Mouse (Mus musculus) left cerebral cortex, postnatal 36 days (tissue): Measurements from ENCODE around the gene Mfn1. TPM values are rescaled to one million over a fixed set of nuclear protein-coding genes. Genes with fewer than 3 reads are reported as not detected.
A peak's percentile ranks its signal among the peaks of the same experiment; 100 is the strongest.

ENCODE experiments used
- DNase-seq, 2 experiments: peaks; one replicate each; pipeline ENCODE4 v3.0.0; 2021 to 2022; ENCODE audit warnings: low spot score in 2 of 2, mixed read lengths in 1 of 2
- intact Hi-C: fragments of 180-260 bp; cut with DNase I; formaldehyde crosslinking; loops from one replicate; pipeline ENCODE4 v1.15.1; 2025
- total RNA-seq, 2 experiments: library from RNA; stranded (reverse); gene quantifications; 2 replicates each; pipeline ENCODE4 v1.2.3; 2021

The Mfn1 gene
- total RNA-seq, 2 experiments from 2014 or later: 96.7 to 124 TPM

DNA sequence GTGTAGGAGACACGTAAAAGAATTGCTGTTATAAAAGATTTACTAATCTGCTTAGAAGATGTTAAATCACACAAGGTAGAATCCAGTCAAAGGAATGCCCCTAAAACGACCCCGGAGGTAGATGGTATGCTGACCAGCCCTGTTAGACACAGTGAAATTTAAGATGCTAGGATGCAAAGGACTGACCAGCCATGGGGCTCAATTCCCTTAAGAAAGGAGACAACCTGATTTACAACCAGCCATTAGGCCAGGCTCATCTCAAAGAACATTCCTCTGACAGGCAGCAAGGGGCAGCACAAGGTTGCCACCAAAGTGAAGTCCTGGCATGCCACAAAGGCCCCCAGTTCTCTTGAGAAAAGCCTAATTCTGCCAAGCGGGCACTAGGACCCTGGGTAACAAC, 65.8 kb downstream of the Mfn1 start:
- no peak for DNase-seq
- intact Hi-C loops: no loop called here

DNA sequence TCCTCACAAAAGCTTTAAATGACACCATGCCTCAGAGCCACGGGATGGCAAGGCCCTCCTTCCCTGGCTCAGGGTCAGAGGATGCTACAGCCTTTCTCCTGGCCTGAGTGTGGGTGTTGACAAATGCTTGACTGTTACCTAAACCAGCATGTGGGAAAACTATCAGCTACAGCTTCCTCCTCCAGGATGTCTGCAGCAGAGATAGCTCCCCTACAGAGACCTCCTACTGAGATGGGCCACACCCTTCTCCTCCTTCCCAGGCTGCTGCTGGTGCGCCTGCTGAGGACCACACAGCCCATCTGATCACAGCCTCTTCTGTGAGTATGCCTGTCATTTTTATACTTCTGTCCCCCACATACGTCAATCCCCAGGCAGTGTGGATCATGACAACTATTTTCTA, 70.1 kb downstream of the Mfn1 start:
- no peak for DNase-seq
- intact Hi-C loops: no loop called here

DNA sequence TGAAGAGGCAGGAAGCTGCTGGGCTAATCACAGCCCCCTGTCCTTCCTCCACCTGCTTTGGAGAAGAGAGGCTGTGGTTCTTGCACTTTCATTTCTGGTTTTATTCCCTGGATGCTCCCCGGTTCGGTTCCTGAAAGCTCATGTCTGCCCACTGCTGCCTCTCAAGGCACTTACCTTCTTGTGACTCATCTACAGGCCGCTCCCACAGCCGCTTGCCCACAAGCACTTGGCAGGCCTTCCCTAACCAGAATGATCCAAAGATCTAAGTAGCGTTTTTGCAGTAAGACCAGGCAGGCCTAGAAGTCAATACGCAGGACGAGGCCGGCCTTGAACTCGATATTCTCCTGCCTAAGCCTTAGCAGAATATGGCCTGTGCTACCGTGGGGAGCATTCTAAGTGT, 71.8 kb downstream of the Mfn1 start:
- intact Hi-C loops: no loop called here

DNA sequence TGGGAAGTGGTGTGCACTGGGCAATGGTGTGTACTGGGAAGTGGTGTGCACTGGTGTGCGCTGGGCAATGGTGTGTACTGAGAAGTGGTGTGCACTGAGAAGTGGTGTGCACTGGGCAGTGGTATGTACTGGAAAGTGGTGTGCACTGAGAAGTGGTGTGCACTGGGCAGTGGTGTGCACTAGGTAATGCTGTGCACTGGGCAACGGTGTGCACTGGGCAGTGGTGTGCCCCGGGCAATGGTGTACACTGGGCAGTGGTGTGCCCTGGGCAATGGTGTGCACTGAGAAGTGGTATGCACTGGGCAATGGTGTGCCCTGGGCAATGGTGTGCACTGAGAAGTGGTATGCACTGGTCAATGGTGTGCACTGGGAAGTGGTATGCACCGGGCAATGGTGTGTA, 80.0 kb downstream of the Mfn1 start:
- DNase-seq: no peak
- intact Hi-C loops: no loop called here

More for the DNA sequence above, 71.8 kb downstream of the Mfn1 start:
- no peak for DNase-seq

DNA sequence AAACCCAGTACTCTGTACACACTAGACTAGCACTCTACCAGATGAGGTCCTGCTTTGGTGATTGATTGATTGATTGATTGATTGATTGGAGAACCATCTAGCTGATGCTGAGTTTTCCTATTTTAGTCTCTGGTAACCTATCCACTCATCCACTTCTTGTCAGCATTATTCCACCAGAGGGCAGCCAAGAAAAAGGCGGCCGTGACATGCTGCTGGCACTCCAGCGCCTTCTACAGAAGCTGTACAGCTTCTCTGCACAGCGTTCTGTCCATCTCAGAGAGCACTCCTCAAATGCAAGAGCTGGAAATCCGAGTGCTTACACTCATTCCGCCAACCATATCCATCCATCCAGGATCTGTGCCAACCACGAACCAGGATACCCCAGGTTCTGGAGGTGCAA, 81.3 kb downstream of the Mfn1 start:
- intact Hi-C loops: loop anchor here (1.0 kb wide), 1 partner anchor 88 kb away; no protein-coding TSS in a partner anchor
- DNase-seq: peak; percentile 49

DNA sequence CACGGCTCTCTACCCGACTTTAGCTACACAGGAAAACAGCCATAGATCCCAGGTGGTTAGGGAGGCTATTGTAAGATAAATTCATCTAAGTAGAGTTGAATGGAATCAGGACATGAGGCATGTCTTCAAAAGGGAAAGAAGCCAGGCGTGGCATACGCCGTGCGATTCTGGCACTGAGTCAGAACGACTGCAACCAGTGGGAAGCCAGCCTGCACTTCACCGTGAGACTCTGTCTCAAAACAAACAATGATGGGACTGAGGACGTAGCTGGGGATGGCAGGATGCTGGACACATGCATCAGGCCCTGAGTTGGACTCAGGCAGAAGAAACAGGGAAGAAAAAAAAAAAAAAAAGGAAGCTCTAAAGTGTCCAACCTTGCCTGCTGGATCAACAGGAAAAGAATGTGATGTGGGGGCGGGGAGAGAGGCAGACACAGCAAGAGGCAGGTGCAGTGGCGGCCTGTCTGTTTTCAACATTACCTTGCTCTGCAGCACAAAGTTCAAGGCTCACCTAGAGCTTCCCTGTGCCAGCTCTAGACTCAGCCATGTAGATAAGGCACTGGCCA, 82.4 kb downstream of the Mfn1 start:
- intact Hi-C loops: no loop called here
- no peak for DNase-seq

DNA sequence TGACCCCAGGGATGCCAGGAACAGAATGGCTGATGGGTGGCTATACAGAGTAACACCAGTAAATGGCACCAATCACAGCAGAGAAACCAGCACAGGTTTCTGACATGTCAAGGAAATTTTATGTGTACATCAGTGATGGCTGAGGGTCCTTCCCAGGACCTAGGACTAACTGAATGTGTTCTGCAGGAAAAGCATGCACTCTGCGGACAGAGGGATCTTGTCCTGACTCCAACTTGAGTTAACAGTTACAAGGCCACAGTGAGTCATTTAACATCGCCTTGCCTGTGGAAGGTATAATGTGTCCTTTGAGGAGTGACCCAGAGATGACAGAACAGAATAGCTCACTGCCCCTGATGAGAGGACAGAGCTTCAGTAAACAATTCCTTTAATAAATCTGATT, 85.5 kb downstream of the Mfn1 start:
- intact Hi-C loops: no loop called here

DNA sequence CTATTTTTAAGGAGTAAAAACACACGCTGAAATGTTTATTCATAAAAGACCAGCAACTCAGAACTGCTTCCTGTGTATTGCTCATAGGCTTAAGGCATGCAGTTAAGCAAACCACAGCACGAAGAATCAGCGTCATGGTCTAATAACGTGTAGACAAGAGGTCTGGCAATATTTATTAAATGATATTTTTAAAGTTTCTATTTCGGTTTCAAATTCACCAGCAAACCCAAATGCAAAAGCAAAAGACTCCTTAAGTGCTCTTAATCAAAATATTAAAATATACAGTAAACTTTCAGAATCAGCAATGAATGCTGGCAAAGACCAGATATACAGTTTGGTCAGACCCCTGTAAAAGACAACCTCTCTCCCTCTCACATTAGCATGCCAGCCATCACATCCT, 86.1 kb downstream of the Mfn1 start:
- intact Hi-C loops: no loop called here
- DNase-seq: no peak

More for the DNA sequence above, 85.5 kb downstream of the Mfn1 start:
- DNase-seq: no peak

DNA sequence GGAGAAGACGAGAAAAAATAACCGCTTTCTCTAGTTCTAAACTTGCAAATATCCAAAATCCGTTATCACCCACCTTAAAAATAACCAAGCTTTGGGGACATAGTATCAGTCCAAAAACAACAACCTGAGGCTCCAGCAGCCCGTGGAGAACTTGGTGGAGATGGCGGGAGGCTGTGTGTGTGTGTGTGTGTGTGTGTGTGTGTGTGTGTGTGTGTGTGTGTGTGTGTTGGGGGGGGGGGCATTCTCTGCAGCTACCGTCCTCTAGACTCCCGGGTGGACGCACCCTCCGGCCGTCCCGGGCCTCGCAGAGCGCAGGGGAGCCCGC, 86.7 kb downstream of the Mfn1 start:
- no peak for DNase-seq
- intact Hi-C loops: no loop called here

DNA sequence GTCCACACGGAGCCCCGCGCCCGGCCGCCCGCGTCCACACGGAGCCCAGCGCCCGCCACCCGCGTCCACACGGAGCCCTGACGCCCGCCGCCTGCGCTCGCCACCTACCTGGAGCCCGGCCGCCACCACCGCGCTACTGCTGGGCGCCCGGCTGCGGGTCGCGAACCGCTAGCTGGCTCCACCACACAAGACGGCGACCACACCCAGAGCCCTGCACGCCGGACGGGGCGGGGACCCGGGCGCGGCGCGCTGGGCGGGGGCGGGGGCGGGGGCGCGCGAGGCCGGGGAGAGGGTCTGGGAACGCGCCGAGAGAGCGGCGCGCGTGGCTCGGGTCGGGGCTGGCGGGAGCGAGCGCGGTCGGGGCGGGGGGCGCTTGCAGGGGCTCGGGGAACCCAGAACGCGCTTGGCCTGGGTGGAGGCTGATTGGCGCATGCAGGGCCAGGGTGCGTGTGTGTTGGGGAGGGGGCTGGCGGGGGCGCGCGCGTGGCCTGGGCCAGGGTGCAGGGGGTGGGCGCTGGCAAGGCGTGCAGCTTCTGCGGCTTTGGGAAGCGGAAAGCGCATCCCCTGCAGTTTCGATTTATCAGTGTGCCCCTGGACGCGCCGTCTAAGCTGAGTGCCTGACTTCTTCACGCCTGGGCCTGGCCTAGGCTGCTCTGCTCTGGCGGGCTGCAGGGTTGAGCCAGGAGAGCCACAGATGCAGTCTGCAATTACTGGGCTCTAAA, 87.2 kb downstream of the Mfn1 start, which contains the start of gene Gnb4:
TSS of gene Gnb4 (minus strand) at position 255 of the 722 bp plus-strand sequence.
- intact Hi-C loops: no loop called here
- DNase-seq: peak; percentile 31 to 33

DNA sequence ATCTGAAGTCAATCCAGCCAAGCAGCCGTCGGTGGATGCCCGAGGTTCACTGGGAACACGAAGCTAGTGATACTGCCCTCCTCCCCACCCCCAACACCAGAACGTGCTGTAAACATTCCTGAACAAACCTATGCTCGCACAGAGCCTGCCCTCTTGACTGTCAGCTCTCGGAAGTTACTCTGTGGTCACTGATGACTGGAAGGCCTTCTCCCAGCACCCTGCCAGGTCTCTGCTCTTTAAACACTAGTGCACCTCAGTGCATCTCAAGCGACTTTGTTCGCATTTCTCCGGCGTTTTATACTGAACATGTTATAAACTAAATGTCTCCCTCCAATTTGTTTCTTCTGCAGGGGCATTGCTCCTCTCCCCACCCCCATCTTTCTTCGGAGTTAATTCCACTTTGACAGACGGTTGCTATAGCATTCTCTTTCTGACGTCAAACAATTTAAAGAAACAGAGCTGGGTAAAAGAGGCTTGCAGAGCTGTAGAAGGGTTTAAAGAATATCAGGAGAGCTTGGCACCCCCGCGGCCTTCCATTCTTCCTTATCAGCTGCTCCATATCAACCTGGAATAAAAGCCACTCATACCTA, 87.9 kb downstream of the Mfn1 start:
- intact Hi-C loops: no loop called here

DNA sequence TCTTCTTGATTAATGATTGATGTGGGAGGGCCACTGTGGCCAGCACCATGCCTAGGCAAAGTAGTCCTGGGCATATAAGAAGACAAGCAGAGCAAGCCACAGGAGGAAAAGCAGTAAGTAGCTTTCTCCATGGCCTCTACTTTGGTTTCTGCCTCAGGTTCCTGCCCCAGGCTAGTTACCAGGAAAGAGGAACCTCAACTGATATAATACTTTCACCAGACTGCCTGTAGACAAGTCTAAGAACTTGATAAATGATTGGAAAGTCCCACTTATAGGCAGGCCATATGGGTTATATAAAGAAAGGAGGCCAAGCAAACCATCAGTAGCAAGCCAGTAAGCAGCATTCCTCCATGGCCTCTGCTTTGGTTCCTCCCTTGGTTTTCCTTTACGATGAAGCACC, 92.4 kb downstream of the Mfn1 start:
- intact Hi-C loops: no loop called here
- no peak for DNase-seq

More for the DNA sequence above, 87.9 kb downstream of the Mfn1 start:
- no peak for DNase-seq

DNA sequence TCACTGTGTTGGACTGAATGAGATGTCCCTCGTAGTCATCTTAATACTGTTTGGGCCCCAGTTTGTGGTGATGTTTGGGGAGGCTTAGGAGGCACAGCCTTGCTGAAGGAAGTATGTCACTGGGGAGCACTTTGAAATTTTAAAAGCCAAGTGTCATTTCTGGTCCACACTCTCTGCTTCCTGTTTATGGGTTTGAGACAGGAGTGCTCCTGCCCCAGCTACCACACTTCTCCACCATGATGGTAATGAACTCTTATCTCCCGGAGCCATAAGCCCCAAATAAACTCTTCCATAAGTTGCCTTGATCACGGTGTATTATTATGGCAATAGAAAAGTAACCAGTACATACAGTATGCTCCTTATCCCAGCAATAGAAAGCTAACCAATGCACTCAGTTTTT, 92.8 kb downstream of the Mfn1 start:
- intact Hi-C loops: no loop called here
- DNase-seq: no peak

DNA sequence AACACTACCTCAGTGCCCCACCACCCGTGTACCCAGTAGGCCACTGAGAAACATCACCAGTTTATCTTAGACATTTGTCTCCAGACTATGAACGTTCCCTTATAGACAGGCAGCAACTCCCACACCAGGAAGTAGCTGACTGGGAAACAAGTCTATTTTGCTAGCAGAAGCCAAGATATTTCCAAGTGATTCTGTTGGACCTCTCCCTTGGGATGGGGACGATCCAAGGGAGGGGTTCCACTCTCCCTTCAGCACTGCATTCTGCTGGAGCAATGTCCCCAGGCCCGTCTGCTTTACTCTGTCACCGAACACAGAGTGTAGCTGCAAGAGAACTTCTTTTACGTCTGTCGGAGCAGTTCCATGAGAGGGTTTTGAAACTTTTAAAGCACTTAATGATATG, 98.9 kb downstream of the Mfn1 start:
- DNase-seq: no peak
- intact Hi-C loops: no loop called here

Other genes starting within 250 kb of the Mfn1 start
- 10 to 100 TPM; 84.1 to 91.3 TPM for gene Zmat3, start 163.5 kb upstream of the Mfn1 start, total RNA-seq
- gene Pik3ca, start 131.8 kb upstream of the Mfn1 start, total RNA-seq: 10 to 100 TPM; 60.9 to 61.6 TPM
- gene Kcnmb3, start 37.2 kb upstream of the Mfn1 start, total RNA-seq: under 1 TPM; 0.17 to 0.39 TPM
- 10 to 100 TPM; 33.1 to 39.1 TPM for gene Zfp639, start 19.2 kb upstream of the Mfn1 start, total RNA-seq
- 10 to 100 TPM; 43.7 to 44.9 TPM for gene Gnb4, start 87.1 kb downstream of the Mfn1 start, total RNA-seq
- 10 to 100 TPM; 16.6 to 18.0 TPM for gene Actl6a, start 176.8 kb downstream of the Mfn1 start, total RNA-seq
- 100 to 1,000 TPM; 201 to 202 TPM for gene Ndufb5, start 207.5 kb downstream of the Mfn1 start, total RNA-seq
- 10 to 100 TPM; 21.4 to 23.4 TPM for gene Mrpl47, start 208.1 kb downstream of the Mfn1 start, total RNA-seq